ENCODE assay signal across 29 mouse cellular contexts in genomic region chr12:117379103-117379850, GRCm38 (mm10).
DNase-seq lines count a peak whose midpoint lies in the region; ATAC-seq lines count a peak whose summit lies in the region.
"Had no signal": no experiment of that assay in that cellular context is flagged by ENCODE, and none has a peak within 500 bp of the region (broad histone marks: within the 10 kb centered on the region; RNA-seq: fewer than 3 reads in every experiment).

No protein-coding gene starts in this region.

- no peaks in the 10 kb centered on the region for H3K36me3 ChIP-seq in kidney, embryonic 14.5 days (ENCODE audit: control insufficient read depth, insufficient read depth, low read length)
- H3K36me3 ChIP-seq in neural tube, embryonic 15.5 days, result no peaks in the 10 kb centered on the region
- H3K36me3 ChIP-seq in limb, embryonic 10.5 days, result no peaks in the 10 kb centered on the region
- H3K36me3 ChIP-seq: embryonic facial prominence, embryonic 12.5 days; heart, embryonic 13.5 days; hindbrain, embryonic 10.5 days; hindbrain, embryonic 15.5 days; limb, embryonic 12.5 days; liver, embryonic 12.5 days; midbrain, embryonic 10.5 days had no signal

- H3K27me3 ChIP-seq in kidney, embryonic 14.5 days (ENCODE audit: control insufficient read depth, insufficient read depth, low read length), result no peaks in the 10 kb centered on the region
- H3K27me3 ChIP-seq in neural tube, embryonic 15.5 days (replicated peaks), result no peaks in the 10 kb centered on the region
- H3K27me3 ChIP-seq in limb, embryonic 10.5 days (ENCODE audit: low read depth, poor library complexity, severe bottlenecking), result no peaks in the 10 kb centered on the region
- H3K27me3 ChIP-seq: embryonic facial prominence, embryonic 12.5 days; heart, embryonic 13.5 days; hindbrain, embryonic 15.5 days; limb, embryonic 12.5 days; liver, embryonic 12.5 days had no signal

- no peak for DNase-seq in kidney, adult 9 months
- DNase-seq in neural tube, embryonic 10.5 days (ENCODE audit: extremely low spot score, low spot score), result peak; percentile 9
- peak; percentile 25 for DNase-seq in limb, embryonic 10.5 days (ENCODE audit: low spot score)
- DNase-seq in natural killer cell, adult 2 months (ENCODE audit: low spot score in 2 of 2), result no peak
- DNase-seq in layer of hippocampus, adult 18-20 months (ENCODE audit: low spot score in 2 of 2), result no peak
- DNase-seq: adrenal gland, adult 8-10 months; cerebellum, adult 8-10 months; cerebellum, postnatal 25 days; gastrocnemius, adult 2 months; heart, postnatal 10 days; kidney, adult 11 months; kidney, postnatal 10 days; layer of hippocampus, adult 9-11 months; liver, postnatal 0 days; right cerebral cortex, adult 18-20 months; thymus, adult 2 months had no signal

- no peak overlapping the region for H3K4me3 ChIP-seq in kidney, embryonic 14.5 days (ENCODE audit: low read length)
- H3K4me3 ChIP-seq in neural tube, embryonic 15.5 days (replicated peaks), result no peak overlapping the region
- no peak overlapping the region for H3K4me3 ChIP-seq in limb, embryonic 10.5 days
- H3K4me3 ChIP-seq: embryonic facial prominence, embryonic 12.5 days; heart, embryonic 13.5 days; hindbrain, embryonic 10.5 days; hindbrain, embryonic 15.5 days; limb, embryonic 12.5 days; liver, embryonic 12.5 days; midbrain, embryonic 10.5 days; myocyte had no signal

- H3K4me1 ChIP-seq in kidney, embryonic 14.5 days (ENCODE audit: control insufficient read depth, insufficient read depth, low read length), result 0 out of 2 replicates have a peak, but pooled peaks cover 3% of the 10 kb centered on the region
- H3K4me1 ChIP-seq in neural tube, embryonic 15.5 days, result no peaks in the 10 kb centered on the region
- peaks cover 18% of the 10 kb centered on the region for H3K4me1 ChIP-seq in limb, embryonic 10.5 days
- H3K4me1 ChIP-seq: embryonic facial prominence, embryonic 12.5 days; hindbrain, embryonic 15.5 days; liver, embryonic 12.5 days had no signal

- no peak overlapping the region for H3K9ac ChIP-seq in kidney, embryonic 14.5 days (ENCODE audit: low read depth, low read length)
- H3K9ac ChIP-seq in neural tube, embryonic 15.5 days (replicated peaks), result no peak overlapping the region
- H3K9ac ChIP-seq: embryonic facial prominence, embryonic 12.5 days; heart, embryonic 13.5 days; hindbrain, embryonic 15.5 days; limb, embryonic 12.5 days; liver, embryonic 12.5 days; liver, postnatal 0 days had no signal

- no peak overlapping the region for H3K4me2 ChIP-seq in kidney, embryonic 14.5 days (replicated peaks; ENCODE audit: low read depth, low read length)
- H3K4me2 ChIP-seq in neural tube, embryonic 15.5 days, result no peak overlapping the region
- H3K4me2 ChIP-seq: embryonic facial prominence, embryonic 12.5 days; hindbrain, embryonic 15.5 days; liver, embryonic 12.5 days had no signal

- WGBS in kidney, embryonic 14.5 days, result 74% methylated on average over 16 of the region's 16 CpGs
- WGBS in neural tube, embryonic 15.5 days, result 84% methylated on average over 16 of the region's 16 CpGs
- 88% methylated on average over 16 of the region's 16 CpGs for WGBS in limb, embryonic 10.5 days

- no peak overlapping the region for H3K27ac ChIP-seq in kidney, embryonic 14.5 days (ENCODE audit: low read depth, low read length)
- H3K27ac ChIP-seq in neural tube, embryonic 15.5 days (replicated peaks), result no peak overlapping the region
- no peak overlapping the region for H3K27ac ChIP-seq in limb, embryonic 10.5 days
- H3K27ac ChIP-seq: embryonic facial prominence, embryonic 12.5 days; gastrocnemius, adult 2 months; heart, embryonic 13.5 days; hindbrain, embryonic 10.5 days; hindbrain, embryonic 15.5 days; limb, embryonic 12.5 days; liver, embryonic 12.5 days; macrophage; midbrain, embryonic 10.5 days had no signal

- peak; percentile 50; the same call in 1 of the 2 replicates for ATAC-seq in kidney, embryonic 14.5 days (ENCODE audit: low FRiP score, low TSS enrichment)
- ATAC-seq in neural tube, embryonic 15.5 days (ENCODE audit: low FRiP score), result no peak
- ATAC-seq: inflammation-experienced regulatory T-cells, adult 6 months; liver, postnatal 0 days; lung, postnatal 0 days had no signal

- no peaks in the 10 kb centered on the region; the same call in 1 of the 2 replicates for H3K9me3 ChIP-seq in kidney, embryonic 14.5 days (ENCODE audit: control insufficient read depth, low read length)
- no peaks in the 10 kb centered on the region for H3K9me3 ChIP-seq in neural tube, embryonic 15.5 days (replicated peaks)
- no peaks in the 10 kb centered on the region for H3K9me3 ChIP-seq in limb, embryonic 10.5 days (replicated peaks)
- H3K9me3 ChIP-seq: embryonic facial prominence, embryonic 12.5 days; heart, embryonic 13.5 days; hindbrain, embryonic 10.5 days; hindbrain, embryonic 15.5 days; liver, embryonic 12.5 days; midbrain, embryonic 10.5 days had no signal

Comparison
In these comparisons a context has a peak if more than half of its experiments do, and no peak if none do; other contexts are left out.
1. DNase-seq: peak in neural tube, embryonic 10.5 days (single experiment) and limb, embryonic 10.5 days (single experiment); none in kidney, adult 9 months (single experiment), natural killer cell, adult 2 months (0 of 2) and layer of hippocampus, adult 18-20 months (0 of 2).